Mouse (Mus musculus) induced T-regulatory cell, adult 2 months (primary cell): ENCODE data around the gene Cdc25b.

Experiments
- DNase-seq: peaks from one replicate; pipeline ENCODE4 v3.0.0-alpha.2; 2012; ENCODE audit warnings: low read depth

The Cdc25b gene

GRCm38 (mm10) chr2:131186771-131187601 is at the start of gene Cdc25b, which contains the start of gene Spef1:
Cdc25b (plus strand) TSS chr2:131186949.
Spef1 (minus strand) TSS chr2:131187282.
- DNase-seq: peak; percentile 93

- no peak for DNase-seq
Measured at GRCm38 (mm10) chr2:131138296-131138695, 48.5 kb upstream of the Cdc25b start.

- no peak for DNase-seq
Measured at GRCm38 (mm10) chr2:131138760-131139159, 48.0 kb upstream of the Cdc25b start.

GRCm38 (mm10) chr2:131139287-131139686 is 47.5 kb upstream of the Cdc25b start:
- no peak for DNase-seq

GRCm38 (mm10) chr2:131139886-131140532 is 46.7 kb upstream of the Cdc25b start:
- no peak for DNase-seq

GRCm38 (mm10) chr2:131140533-131140905 is 46.2 kb upstream of the Cdc25b start:
- no peak for DNase-seq

GRCm38 (mm10) chr2:131141336-131141986 is 45.3 kb upstream of the Cdc25b start:
- DNase-seq: no peak

GRCm38 (mm10) chr2:131142592-131142991 is 44.2 kb upstream of the Cdc25b start:
- peak; percentile 62 for DNase-seq

GRCm38 (mm10) chr2:131143007-131143780 is 43.6 kb upstream of the Cdc25b start:
- DNase-seq: no peak

GRCm38 (mm10) chr2:131145121-131145520 is 41.6 kb upstream of the Cdc25b start:
- DNase-seq: no peak

- DNase-seq: no peak
Measured at GRCm38 (mm10) chr2:131145536-131145935, 41.2 kb upstream of the Cdc25b start.

GRCm38 (mm10) chr2:131146193-131147042 is 40.3 kb upstream of the Cdc25b start:
- no peak for DNase-seq

- DNase-seq: no peak
Measured at GRCm38 (mm10) chr2:131147043-131147365, 39.7 kb upstream of the Cdc25b start.

- no peak for DNase-seq
Measured at GRCm38 (mm10) chr2:131148353-131149253, 38.1 kb upstream of the Cdc25b start.

GRCm38 (mm10) chr2:131149254-131149578 is 37.5 kb upstream of the Cdc25b start:
- DNase-seq: no peak

GRCm38 (mm10) chr2:131152166-131152730 is 34.5 kb upstream of the Cdc25b start:
- no peak for DNase-seq

GRCm38 (mm10) chr2:131154036-131154435 is 32.7 kb upstream of the Cdc25b start:
- DNase-seq: no peak

- DNase-seq: no peak
Measured at GRCm38 (mm10) chr2:131156987-131157386, 29.8 kb upstream of the Cdc25b start.

GRCm38 (mm10) chr2:131159491-131159910 is 27.2 kb upstream of the Cdc25b start:
- no peak for DNase-seq
